Mouse (Mus musculus) liver, adult 2 months (tissue): ENCODE results near the gene Gm20388. TPM values are rescaled to one million over a fixed set of nuclear protein-coding genes. Genes with fewer than 3 reads are reported as not detected.
"Not testable (repeated sequence)": the region's sequence is repeated elsewhere in the genome, so short reads cannot be mapped to it uniquely, and the experiment has no call there.

Experiments
- DNase-seq: peaks from one replicate; pipeline ENCODE4 v3.0.0-alpha.2; 2011; ENCODE audit warnings: low read depth, low spot score; ENCODE audit errors: extremely low read depth
- H3K27ac ChIP-seq: fragments of 200-500 bp; replicated peaks from 2 replicates; pipeline ENCODE4 v1.5.1; 2012; ENCODE audit warnings: low read depth, mild to moderate bottlenecking, control low read depth, inconsistent platforms, low read length; ENCODE audit not compliant: insufficient read depth
- H3K27me3 ChIP-seq: fragments of 200-500 bp; 2 replicates; pipeline ENCODE4 v1.6.1; 2012; ENCODE audit warnings: mild to moderate bottlenecking, moderate library complexity, low read length, inconsistent platforms; ENCODE audit not compliant: control insufficient read depth, insufficient read depth
- H3K36me3 ChIP-seq: fragments of 200-500 bp; 2 replicates; pipeline ENCODE4 v1.6.1; 2012; ENCODE audit warnings: low read length, inconsistent platforms; ENCODE audit not compliant: control insufficient read depth, insufficient read depth
- H3K4me1 ChIP-seq: fragments of 200-500 bp; 2 replicates; pipeline ENCODE4 v1.6.1; 2011; ENCODE audit warnings: low read length; ENCODE audit not compliant: control insufficient read depth, insufficient read depth
- H3K4me3 ChIP-seq: fragments of 200-500 bp; 2 replicates; pipeline ENCODE4 v1.5.1; 2011; ENCODE audit warnings: low read depth, mild to moderate bottlenecking, control low read depth, low read length, moderate library complexity; ENCODE audit not compliant: insufficient read depth
- H3K79me2 ChIP-seq: fragments of 200-500 bp; 2 replicates; pipeline ENCODE4 v1.6.1; 2012; ENCODE audit warnings: inconsistent platforms, mild to moderate bottlenecking, low read length, moderate library complexity; ENCODE audit not compliant: control insufficient read depth, insufficient read depth
- H3K9ac ChIP-seq: fragments of 200-500 bp; 2 replicates; pipeline ENCODE4 v1.6.1; 2012; ENCODE audit warnings: low read depth, mild to moderate bottlenecking, control low read depth, inconsistent platforms, low read length
- CTCF ChIP-seq: fragments of 200-500 bp; IDR thresholded peaks from 2 replicates; pipeline ENCODE4 v1.5.1; 2011; ENCODE audit warnings: low read depth, low read length, control low read depth
- POLR2A ChIP-seq: fragments of 200-500 bp; IDR thresholded peaks from 2 replicates; pipeline ENCODE4 v1.6.1; 2011; ENCODE audit warnings: low read length, control low read depth; ENCODE audit not compliant: insufficient read depth; ENCODE audit errors: extremely low read depth
- WGBS: fragments of 180-500 bp; shearing (Covaris S2); methylation state at CpG from one replicate; pipeline ENCODE4 v1.1.7; 2018; 5-methylcytosine and 5-hydroxymethylcytosine counted together
- polyA plus RNA-seq: library from polyadenylated mRNA; depleted of rRNA; stranded (reverse); fragments of >200 nt; gene quantifications from 2 replicates; pipeline ENCODE4 v1.2.3, GENCODE M21; 2012
- total RNA-seq: library from RNA; depleted of rRNA; stranded (reverse); fragments of >200 nt; gene quantifications from 2 replicates; pipeline ENCODE4 v1.2.3, GENCODE M21; 2014

Gene Gm20388
- total and polyA plus RNA-seq, 2 experiments = 6.4 to 19.9 TPM

GRCm38 (mm10) chr8:122568881-122569309 lies 2658.3 kb downstream of the Gm20388 start:
- 49% methylated on average over 10 of the region's 10 CpGs for WGBS
- Histone ChIP-seq H3K9ac (no peak overlapping the region), H3K4me1 (0 out of 2 replicates have a peak, but pooled peaks cover 8% of the 10 kb centered on the region), H3K4me3 (no peak overlapping the region), H3K36me3 (no peaks in the 10 kb centered on the region), H3K27ac (no peak overlapping the region), H3K79me2 (no peaks in the 10 kb centered on the region), H3K27me3 (no peaks in the 10 kb centered on the region)
- TF ChIP-seq POLR2A (no peak), CTCF (no peak)
- DNase-seq = no peak

- TF ChIP-seq POLR2A = no peak
- TF ChIP-seq CTCF = no peak
- WGBS = 85% methylated on average over 9 of the region's 9 CpGs
- H3K4me1 ChIP-seq = 0 out of 2 replicates have a peak, but pooled peaks cover 9% of the 10 kb centered on the region
- no peaks in the 10 kb centered on the region for H3K36me3 ChIP-seq
- no peak overlapping the region for H3K4me3 ChIP-seq
- no peaks in the 10 kb centered on the region for H3K27me3 ChIP-seq
- H3K9ac ChIP-seq = no peak overlapping the region
- DNase-seq = no peak
- H3K79me2 ChIP-seq = no peaks in the 10 kb centered on the region
- H3K27ac ChIP-seq = no peak overlapping the region
Measured at GRCm38 (mm10) chr8:122569329-122569728, 2658.7 kb downstream of the Gm20388 start.

GRCm38 (mm10) chr8:122569996-122570395 lies 2659.4 kb downstream of the Gm20388 start:
- H3K27ac ChIP-seq = no peak overlapping the region
- H3K4me1 ChIP-seq = peaks cover 15% of the 10 kb centered on the region
- H3K9ac ChIP-seq = no peak overlapping the region
- H3K36me3 ChIP-seq = no peaks in the 10 kb centered on the region
- H3K27me3 ChIP-seq = no peaks in the 10 kb centered on the region
- no peaks in the 10 kb centered on the region for H3K79me2 ChIP-seq
- no peak for TF ChIP-seq POLR2A
- no peak for TF ChIP-seq CTCF
- no peak overlapping the region for H3K4me3 ChIP-seq
- WGBS = 97% methylated on average over 16 of the region's 16 CpGs
- no peak for DNase-seq

- H3K4me1 ChIP-seq = peaks cover 26% of the 10 kb centered on the region
- WGBS = 94% methylated on average over 11 of the region's 11 CpGs
- H3K4me3 ChIP-seq = no peak overlapping the region
- no peak for DNase-seq
- no peak overlapping the region for H3K9ac ChIP-seq
- H3K36me3 ChIP-seq = no peaks in the 10 kb centered on the region
- TF ChIP-seq CTCF = no peak
- no peak for TF ChIP-seq POLR2A
- H3K79me2 ChIP-seq = no peaks in the 10 kb centered on the region
- no peaks in the 10 kb centered on the region for H3K27me3 ChIP-seq
- H3K27ac ChIP-seq = no peak overlapping the region
Measured at GRCm38 (mm10) chr8:122571153-122571552, 2660.5 kb downstream of the Gm20388 start.

GRCm38 (mm10) chr8:122571750-122572267 lies 2661.2 kb downstream of the Gm20388 start:
- no peak overlapping the region for H3K9ac ChIP-seq
- TF ChIP-seq CTCF (no peak), POLR2A (no peak)
- H3K4me1 ChIP-seq = peaks cover 25% of the 10 kb centered on the region
- no peak overlapping the region for H3K27ac ChIP-seq
- DNase-seq = no peak
- no peaks in the 10 kb centered on the region for H3K27me3 ChIP-seq
- H3K4me3 ChIP-seq = no peak overlapping the region
- H3K36me3 ChIP-seq = no peaks in the 10 kb centered on the region
- WGBS = 97% methylated on average over 17 of the region's 17 CpGs
- H3K79me2 ChIP-seq = no peaks in the 10 kb centered on the region

- Histone ChIP-seq H3K36me3 (no peaks in the 10 kb centered on the region), H3K4me3 (no peak overlapping the region), H3K4me1 (peaks cover 20% of the 10 kb centered on the region), H3K9ac (no peak overlapping the region), H3K27me3 (no peaks in the 10 kb centered on the region), H3K79me2 (no peaks in the 10 kb centered on the region), H3K27ac (no peak overlapping the region)
- no peak for DNase-seq
- 97% methylated on average over 3 of the region's 3 CpGs for WGBS
- TF ChIP-seq POLR2A = no peak
- TF ChIP-seq CTCF = no peak
Measured at GRCm38 (mm10) chr8:122572751-122573150, 2662.1 kb downstream of the Gm20388 start.

GRCm38 (mm10) chr8:122573176-122573575 lies 2662.5 kb downstream of the Gm20388 start:
- H3K36me3 ChIP-seq = not testable (repeated sequence)
- 82% methylated on average over 4 of the region's 4 CpGs for WGBS

More at GRCm38 (mm10) chr8:122573176-122573575, 2662.5 kb downstream of the Gm20388 start:
- DNase-seq, H3K27ac ChIP-seq, H3K79me2 ChIP-seq, H3K27me3 ChIP-seq, H3K9ac ChIP-seq, H3K4me3 ChIP-seq: not testable (repeated sequence)
- H3K4me1 ChIP-seq = peaks cover 20% of the 10 kb centered on the region
